Mouse (Mus musculus): ENCODE data around the gene Pbx2. TPM values are rescaled to one million over a fixed set of nuclear protein-coding genes. Genes with fewer than 3 reads are reported as not detected.
A peak's percentile ranks its signal among the peaks of the same experiment; 100 is the strongest.

Gene Pbx2
- polyA plus RNA-seq, 1 experiment: 18.1 TPM

- H3K79me2 ChIP-seq (ENCODE audit: control insufficient read depth, insufficient read depth): no peaks in the 10 kb centered on the region
- no peaks in the 10 kb centered on the region for H3K36me3 ChIP-seq (ENCODE audit: control insufficient read depth, insufficient read depth)
- no peak overlapping the region for H3ac ChIP-seq (ENCODE audit: control insufficient read depth, insufficient read length, low read depth)
- no peak overlapping the region for H3K4me3 ChIP-seq (ENCODE audit: insufficient read depth, poor library complexity, severe bottlenecking)
- TF ChIP-seq MAX (IDR thresholded peaks at IDR 0.05) (no peak), CTCF (IDR thresholded peaks at IDR 0.05; ENCODE audit: control insufficient read depth, insufficient read depth, insufficient read length) (no peak), MYOG (IDR thresholded peaks at IDR 0.05; ENCODE audit: control insufficient read depth, extremely low read depth, insufficient read length) (no peak), MYOD1 (IDR thresholded peaks at IDR 0.05; ENCODE audit: control insufficient read depth, insufficient read length, low read depth) (no peak), USF1 (IDR thresholded peaks at IDR 0.05; ENCODE audit: low read depth) (no peak), FOSL1 (IDR thresholded peaks at IDR 0.05; ENCODE audit: insufficient read depth, low read length, poor library complexity, severe bottlenecking) (no peak)
- H3K27me3 ChIP-seq (ENCODE audit: control insufficient read depth, insufficient read depth, insufficient read length): peaks cover 32% of the 10 kb centered on the region
- H3K79me3 ChIP-seq (ENCODE audit: low read depth): no peaks in the 10 kb centered on the region
These were observed 8.5 kb upstream of the Pbx2 start for GRCm38 (mm10) chr17:34582528-34582927.

- no peak overlapping the region for H3K4me3 ChIP-seq (ENCODE audit: insufficient read depth, poor library complexity, severe bottlenecking)
- H3K79me3 ChIP-seq (ENCODE audit: low read depth): no peaks in the 10 kb centered on the region
- peaks cover 32% of the 10 kb centered on the region for H3K27me3 ChIP-seq (ENCODE audit: control insufficient read depth, insufficient read depth, insufficient read length)
- no peak for TF ChIP-seq CTCF (IDR thresholded peaks at IDR 0.05; ENCODE audit: control insufficient read depth, insufficient read depth, insufficient read length)
- no peak for TF ChIP-seq CEBPB (IDR thresholded peaks at IDR 0.05; ENCODE audit: low read depth)
- no peak overlapping the region for H3ac ChIP-seq (ENCODE audit: control insufficient read depth, insufficient read length, low read depth)
- no peaks in the 10 kb centered on the region for H3K79me2 ChIP-seq (ENCODE audit: control insufficient read depth, insufficient read depth)
- no peaks in the 10 kb centered on the region for H3K36me3 ChIP-seq (ENCODE audit: control insufficient read depth, insufficient read depth)
These were observed 7.7 kb upstream of the Pbx2 start for GRCm38 (mm10) chr17:34583397-34583796.

GRCm38 (mm10) chr17:34583819-34584218, 7.2 kb upstream of the Pbx2 start:
- H3K79me3 ChIP-seq (ENCODE audit: low read depth): no peaks in the 10 kb centered on the region
- H3K79me2 ChIP-seq (ENCODE audit: control insufficient read depth, insufficient read depth): no peaks in the 10 kb centered on the region
- H3K27me3 ChIP-seq (ENCODE audit: control insufficient read depth, insufficient read depth, insufficient read length): peaks cover 32% of the 10 kb centered on the region
- TF ChIP-seq CEBPB (IDR thresholded peaks at IDR 0.05; ENCODE audit: low read depth): no peak
- no peak for TF ChIP-seq MYOD1 (IDR thresholded peaks at IDR 0.05; ENCODE audit: control insufficient read depth, insufficient read length, low read depth)
- no peak for TF ChIP-seq MYOG (IDR thresholded peaks at IDR 0.05; ENCODE audit: control insufficient read depth, extremely low read depth, insufficient read length)
- no peak for TF ChIP-seq MAX (IDR thresholded peaks at IDR 0.05)
- TF ChIP-seq CTCF (IDR thresholded peaks at IDR 0.05; ENCODE audit: control insufficient read depth, insufficient read depth, insufficient read length): no peak
- TF ChIP-seq FOSL1 (IDR thresholded peaks at IDR 0.05; ENCODE audit: insufficient read depth, low read length, poor library complexity, severe bottlenecking): no peak
- TF ChIP-seq USF1 (IDR thresholded peaks at IDR 0.05; ENCODE audit: low read depth): no peak
- H3ac ChIP-seq (ENCODE audit: control insufficient read depth, insufficient read length, low read depth): no peak overlapping the region
- H3K4me3 ChIP-seq (ENCODE audit: insufficient read depth, poor library complexity, severe bottlenecking): no peak overlapping the region
- H3K36me3 ChIP-seq (ENCODE audit: control insufficient read depth, insufficient read depth): no peaks in the 10 kb centered on the region

- Histone ChIP-seq H3K79me2 (ENCODE audit: control insufficient read depth, insufficient read depth) (no peaks in the 10 kb centered on the region), H3K4me3 (ENCODE audit: insufficient read depth, poor library complexity, severe bottlenecking) (no peak overlapping the region), H3K36me3 (ENCODE audit: control insufficient read depth, insufficient read depth) (no peaks in the 10 kb centered on the region), H3K27me3 (ENCODE audit: control insufficient read depth, insufficient read depth, insufficient read length) (peaks cover 25% of the 10 kb centered on the region), H3ac (ENCODE audit: control insufficient read depth, insufficient read length, low read depth) (no peak overlapping the region), H3K79me3 (ENCODE audit: low read depth) (no peaks in the 10 kb centered on the region)
- TF ChIP-seq USF1 (IDR thresholded peaks at IDR 0.05; ENCODE audit: low read depth) (no peak), MYOG (IDR thresholded peaks at IDR 0.05; ENCODE audit: control insufficient read depth, extremely low read depth, insufficient read length) (no peak), MAX (IDR thresholded peaks at IDR 0.05) (no peak), CEBPB (IDR thresholded peaks at IDR 0.05; ENCODE audit: low read depth) (no peak), FOSL1 (IDR thresholded peaks at IDR 0.05; ENCODE audit: insufficient read depth, low read length, poor library complexity, severe bottlenecking) (no peak), CTCF (IDR thresholded peaks at IDR 0.05; ENCODE audit: control insufficient read depth, insufficient read depth, insufficient read length) (no peak), MYOD1 (IDR thresholded peaks at IDR 0.05; ENCODE audit: control insufficient read depth, insufficient read length, low read depth) (no peak)
These were observed 5.9 kb upstream of the Pbx2 start for GRCm38 (mm10) chr17:34585121-34585520.

GRCm38 (mm10) chr17:34585877-34586771, 4.9 kb upstream of the Pbx2 start:
- Histone ChIP-seq H3K79me3 (ENCODE audit: low read depth) (no peaks in the 10 kb centered on the region), H3K79me2 (ENCODE audit: control insufficient read depth, insufficient read depth) (no peaks in the 10 kb centered on the region), H3K27me3 (ENCODE audit: control insufficient read depth, insufficient read depth, insufficient read length) (peaks cover 15% of the 10 kb centered on the region), H3K36me3 (ENCODE audit: control insufficient read depth, insufficient read depth) (no peaks in the 10 kb centered on the region), H3K4me3 (ENCODE audit: insufficient read depth, poor library complexity, severe bottlenecking) (peak overlapping the region; percentile 49), H3ac (ENCODE audit: control insufficient read depth, insufficient read length, low read depth) (peak overlapping the region; percentile 5)
- TF ChIP-seq MYOG (IDR thresholded peaks at IDR 0.05; ENCODE audit: control insufficient read depth, extremely low read depth, insufficient read length) (no peak), USF1 (IDR thresholded peaks at IDR 0.05; ENCODE audit: low read depth) (no peak), FOSL1 (IDR thresholded peaks at IDR 0.05; ENCODE audit: insufficient read depth, low read length, poor library complexity, severe bottlenecking) (no peak), MAX (IDR thresholded peaks at IDR 0.05) (no peak), CEBPB (IDR thresholded peaks at IDR 0.05; ENCODE audit: low read depth) (no peak), CTCF (IDR thresholded peaks at IDR 0.05; ENCODE audit: control insufficient read depth, insufficient read depth, insufficient read length) (no peak), MYOD1 (IDR thresholded peaks at IDR 0.05; ENCODE audit: control insufficient read depth, insufficient read length, low read depth) (no peak)
